Mouse (Mus musculus) G1E (cell line): ENCODE measurements around the gene Tmbim7. TPM values are rescaled to one million over a fixed set of nuclear protein-coding genes. Genes with fewer than 3 reads are reported as not detected.

Source experiments
- ATAC-seq: 2 replicates; pipeline ENCODE4 v1.8.0; 2016; ENCODE audit warnings: mild to moderate bottlenecking; ENCODE audit not compliant: insufficient number of reproducible peaks, poor library complexity, low FRiP score, severe bottlenecking; ENCODE audit errors: extremely low read depth
- DNase-seq: peaks from one replicate; pipeline ENCODE4 v3.0.0; 2012; ENCODE audit warnings: low spot score
- H3K27me3 ChIP-seq: 2 replicates; pipeline ENCODE4 v1.6.1; 2012; ENCODE audit warnings: mild to moderate bottlenecking, low read length, inconsistent platforms; ENCODE audit not compliant: insufficient read depth
- H3K36me3 ChIP-seq: replicated peaks from 2 replicates; pipeline ENCODE3; 2012; ENCODE audit warnings: mild to moderate bottlenecking, inconsistent platforms
- H3K4me1 ChIP-seq: 2 replicates; pipeline ENCODE4 v1.6.1; 2012; ENCODE audit warnings: low read depth, low read length, inconsistent platforms, mixed read lengths; ENCODE audit not compliant: insufficient read depth
- H3K4me3 ChIP-seq: 2 replicates; pipeline ENCODE4 v1.5.1; 2012; ENCODE audit warnings: low read depth, mild to moderate bottlenecking, inconsistent platforms, low read length, moderate library complexity, mixed read lengths
- H3K9me3 ChIP-seq: replicated peaks from 2 replicates; pipeline ENCODE4 v1.6.1; 2012; ENCODE audit warnings: inconsistent platforms
- CTCF ChIP-seq: IDR thresholded peaks from 2 replicates; pipeline ENCODE4 v1.5.1; 2012; ENCODE audit warnings: low read depth, low read length, inconsistent platforms, mixed read lengths
- GATA1 ChIP-seq: IDR thresholded peaks from 2 replicates; pipeline ENCODE4 v1.6.1; 2012; ENCODE audit warnings: borderline replicate concordance, low read length, inconsistent platforms, mixed read lengths
- GATA2 ChIP-seq: IDR thresholded peaks from 2 replicates; pipeline ENCODE4 v1.6.1; 2012; ENCODE audit warnings: low read depth, low read length, inconsistent platforms, borderline replicate concordance
- POLR2AphosphoS5 ChIP-seq: IDR thresholded peaks from 2 replicates; pipeline ENCODE4 v1.6.1; 2012; ENCODE audit warnings: low read depth, low read length, inconsistent platforms; ENCODE audit not compliant: insufficient replicate concordance
- TAL1 ChIP-seq: conservative IDR thresholded peaks from 2 replicates; pipeline ENCODE4 v1.6.1; 2012; ENCODE audit warnings: low read depth, low read length, inconsistent platforms, mixed read lengths
- polyA plus RNA-seq: library from polyadenylated mRNA; stranded (reverse); fragments of >175 nt; gene quantifications from 2 replicates; pipeline ENCODE4 v1.2.3, GENCODE M21; 2012
- total RNA-seq, 2 experiments: library from RNA; stranded (forward) in 1 of 2; stranded (reverse) in 1 of 2; fragments of 200-1000 nt in 1 of 2; fragments of >200 nt in 1 of 2; fragmentation: Nextera tagmentation in 1 of 2; gene quantifications; 2 replicates each; pipeline ENCODE4 v1.2.3; 2014 to 2017

The Tmbim7 gene
- total and polyA plus RNA-seq, 3 experiments = not detected

- Histone ChIP-seq H3K27me3 (no peaks in the 10 kb centered on the region), H3K4me3 (no peak overlapping the region), H3K4me1 (peaks cover 19% of the 10 kb centered on the region), H3K36me3 (peaks cover 58% of the 10 kb centered on the region), H3K9me3 (no peaks in the 10 kb centered on the region)
- ATAC-seq (no peak), DNase-seq (no peak)
- TF ChIP-seq POLR2AphosphoS5 = no peak
- no peak for TF ChIP-seq GATA2
- no peak for TF ChIP-seq CTCF
- TF ChIP-seq TAL1 = no peak
- no peak for TF ChIP-seq GATA1
These were observed 68.4 kb downstream of the Tmbim7 start for GRCm38 (mm10) chr5:3719371-3719770.

GRCm38 (mm10) chr5:3722873-3723272 is 71.9 kb downstream of the Tmbim7 start:
- no peaks in the 10 kb centered on the region for H3K27me3 ChIP-seq
- no peaks in the 10 kb centered on the region for H3K9me3 ChIP-seq
- H3K4me1 ChIP-seq = peaks cover 19% of the 10 kb centered on the region
- ATAC-seq (peak; percentile 96), DNase-seq (peak; percentile 7)
- peaks cover 47% of the 10 kb centered on the region for H3K36me3 ChIP-seq
- no peak overlapping the region; the same call in 1 of the 2 replicates for H3K4me3 ChIP-seq
- peak; percentile 33; the same call in 1 of the 2 replicates for TF ChIP-seq TAL1
- TF ChIP-seq POLR2AphosphoS5 = no peak

- ATAC-seq (peak; percentile 51), DNase-seq (no peak)
- Histone ChIP-seq H3K36me3 (peaks cover 50% of the 10 kb centered on the region), H3K4me1 (peaks cover 19% of the 10 kb centered on the region), H3K27me3 (no peaks in the 10 kb centered on the region), H3K4me3 (peak overlapping the region; percentile 27; the same call in 1 of the 2 replicates), H3K9me3 (no peaks in the 10 kb centered on the region)
- no peak for TF ChIP-seq POLR2AphosphoS5
- TF ChIP-seq CTCF = no peak
- no peak for TF ChIP-seq GATA1
- TF ChIP-seq TAL1 = no peak
- no peak for TF ChIP-seq GATA2
These were observed 72.4 kb downstream of the Tmbim7 start for GRCm38 (mm10) chr5:3723415-3723814.

GRCm38 (mm10) chr5:3725491-3725890 is 74.5 kb downstream of the Tmbim7 start:
- DNase-seq = no peak
- no peak for TF ChIP-seq TAL1
- no peak for TF ChIP-seq CTCF
- TF ChIP-seq GATA2 = no peak
- no peak for TF ChIP-seq GATA1
- TF ChIP-seq POLR2AphosphoS5 = no peak
- Histone ChIP-seq H3K27me3 (no peaks in the 10 kb centered on the region), H3K9me3 (no peaks in the 10 kb centered on the region), H3K36me3 (peaks cover 40% of the 10 kb centered on the region), H3K4me3 (no peak overlapping the region), H3K4me1 (peaks cover 19% of the 10 kb centered on the region)
- ATAC-seq = no peak

GRCm38 (mm10) chr5:3728820-3729219 is 77.8 kb downstream of the Tmbim7 start:
- DNase-seq (no peak), ATAC-seq (no peak)
- peaks cover 38% of the 10 kb centered on the region for H3K36me3 ChIP-seq

More at GRCm38 (mm10) chr5:3728820-3729219, 77.8 kb downstream of the Tmbim7 start:
- H3K9me3 ChIP-seq = no peaks in the 10 kb centered on the region
- H3K27me3 ChIP-seq = no peaks in the 10 kb centered on the region
- H3K4me1 ChIP-seq = peaks cover 4% of the 10 kb centered on the region; the same call in 1 of the 2 replicates
- no peak for TF ChIP-seq GATA2
- TF ChIP-seq GATA1 = no peak
- no peak for TF ChIP-seq POLR2AphosphoS5
- no peak for TF ChIP-seq CTCF
- TF ChIP-seq TAL1 = no peak
- H3K4me3 ChIP-seq = no peak overlapping the region

Other genes with a start within 250 kb of the Tmbim7 start
- gene Fam133b, start 107.3 kb upstream of the Tmbim7 start, total RNA-seq (2014; fragmentation: Nextera tagmentation) = 59.0 and 66.6 TPM in 2 replicates
- 64.6 and 76.2 TPM in 2 replicates for gene Fam133b, start 107.3 kb upstream of the Tmbim7 start, total RNA-seq (2017)
- gene Fam133b, start 107.3 kb upstream of the Tmbim7 start, polyA plus RNA-seq = 14.5 and 16.9 TPM in 2 replicates
- gene 1700109H08Rik, start 79.6 kb upstream of the Tmbim7 start, total RNA-seq (2014; fragmentation: Nextera tagmentation) = 20.0 and 23.1 TPM in 2 replicates
- 6.0 and 9.5 TPM in 2 replicates for gene 1700109H08Rik, start 79.6 kb upstream of the Tmbim7 start, total RNA-seq (2017)
- gene 1700109H08Rik, start 79.6 kb upstream of the Tmbim7 start, polyA plus RNA-seq = 0.30 and 0.59 TPM in 2 replicates
- gene Pex1, start 55.1 kb upstream of the Tmbim7 start, total RNA-seq (2014; fragmentation: Nextera tagmentation) = 34.4 and 48.0 TPM in 2 replicates
- 27.4 and 29.0 TPM in 2 replicates for gene Pex1, start 55.1 kb upstream of the Tmbim7 start, total RNA-seq (2017)
- 3.9 and 4.9 TPM in 2 replicates for gene Pex1, start 55.1 kb upstream of the Tmbim7 start, polyA plus RNA-seq
- gene Rbm48, start 54.6 kb upstream of the Tmbim7 start, total RNA-seq (2014; fragmentation: Nextera tagmentation) = 21.6 and 60.5 TPM in 2 replicates
- gene Rbm48, start 54.6 kb upstream of the Tmbim7 start, total RNA-seq (2017) = 28.9 and 38.8 TPM in 2 replicates
- gene Rbm48, start 54.6 kb upstream of the Tmbim7 start, polyA plus RNA-seq = 2.8 and 4.0 TPM in 2 replicates
- 202 and 212 TPM in 2 replicates for gene Gatad1, start 6.0 kb downstream of the Tmbim7 start, total RNA-seq (2014; fragmentation: Nextera tagmentation)
- gene Gatad1, start 6.0 kb downstream of the Tmbim7 start, total RNA-seq (2017) = 202 and 227 TPM in 2 replicates
- gene Gatad1, start 6.0 kb downstream of the Tmbim7 start, polyA plus RNA-seq = 60.2 and 81.6 TPM in 2 replicates
- gene Ankib1, start 151.7 kb downstream of the Tmbim7 start, total RNA-seq (2014; fragmentation: Nextera tagmentation) = 38.2 and 44.5 TPM in 2 replicates
- gene Ankib1, start 151.7 kb downstream of the Tmbim7 start, total RNA-seq (2017) = 38.2 and 42.2 TPM in 2 replicates
- gene Ankib1, start 151.7 kb downstream of the Tmbim7 start, polyA plus RNA-seq = 12.0 and 12.6 TPM in 2 replicates
- gene Krit1, start 152.0 kb downstream of the Tmbim7 start, total RNA-seq (2014; fragmentation: Nextera tagmentation) = 156 and 166 TPM in 2 replicates
- 92.7 and 94.1 TPM in 2 replicates for gene Krit1, start 152.0 kb downstream of the Tmbim7 start, total RNA-seq (2017)
- gene Krit1, start 152.0 kb downstream of the Tmbim7 start, polyA plus RNA-seq = 8.2 and 8.4 TPM in 2 replicates
- not detected in 2 replicates for gene Lrrd1, start 194.0 kb downstream of the Tmbim7 start, total RNA-seq (2014; fragmentation: Nextera tagmentation)
- 0.17 and 0.22 TPM in 2 replicates for gene Lrrd1, start 194.0 kb downstream of the Tmbim7 start, total RNA-seq (2017)
- 0.02 TPM in 1 of 2 replicates, not detected in the other for gene Lrrd1, start 194.0 kb downstream of the Tmbim7 start, polyA plus RNA-seq
- 18.8 and 22.9 TPM in 2 replicates for gene Mterf1a, start 242.8 kb downstream of the Tmbim7 start, total RNA-seq (2014; fragmentation: Nextera tagmentation)
- gene Mterf1a, start 242.8 kb downstream of the Tmbim7 start, total RNA-seq (2017) = 34.8 and 42.3 TPM in 2 replicates
- 0.88 and 0.92 TPM in 2 replicates for gene Mterf1a, start 242.8 kb downstream of the Tmbim7 start, polyA plus RNA-seq